Mouse (Mus musculus): ENCODE data around the gene Fam241b.

Gene Fam241b

GRCm38 (mm10) chr10:62070636-62071035 is 73.1 kb downstream of the Fam241b start:
- DNase-seq (ENCODE audit: low spot score) = no peak

DNA sequence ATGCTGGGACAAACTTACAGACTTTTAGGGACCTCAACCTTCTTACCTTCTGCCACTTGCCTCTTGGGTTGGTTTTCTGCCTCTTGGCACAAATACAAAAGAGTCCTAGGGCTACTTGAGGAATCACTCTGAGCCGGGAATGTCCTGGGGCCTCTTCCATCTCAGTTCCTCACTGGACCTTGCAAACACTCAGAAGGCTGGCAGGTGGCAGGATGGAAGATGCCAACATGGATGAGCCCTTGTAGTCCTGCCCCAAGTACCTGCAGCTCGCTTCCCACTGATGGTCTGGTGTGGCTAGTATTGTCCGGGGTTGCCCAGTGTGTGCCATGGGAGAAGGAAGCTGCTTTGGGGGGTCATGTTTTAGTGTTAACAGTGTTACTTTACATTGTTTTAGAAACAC is 73.8 kb downstream of the Fam241b start:
- DNase-seq (ENCODE audit: low spot score) = no peak

GRCm38 (mm10) chr10:62069398-62069797 is 74.3 kb downstream of the Fam241b start:
- no peak for DNase-seq (ENCODE audit: low spot score)

DNA sequence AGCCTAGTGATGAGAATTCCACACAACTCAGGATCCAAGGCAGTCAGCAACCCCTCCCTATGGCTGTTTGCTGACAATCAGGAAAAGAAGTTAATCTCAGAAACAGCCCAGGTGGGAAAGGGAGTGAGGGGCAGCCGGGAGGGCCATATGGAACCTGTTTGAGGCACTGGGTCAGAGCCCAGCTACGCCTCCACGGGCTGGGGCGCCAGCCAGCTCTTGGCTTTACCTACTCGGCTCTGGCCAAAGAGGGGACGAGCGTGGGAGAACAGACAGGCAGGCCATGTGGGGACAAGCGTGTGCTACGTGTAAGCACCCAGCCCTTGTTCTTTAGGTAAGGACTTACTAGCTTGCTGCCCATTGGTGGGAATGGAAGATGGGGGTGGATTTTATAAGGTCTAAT is 75.2 kb downstream of the Fam241b start:
- peak; percentile 18 for DNase-seq (ENCODE audit: low spot score)

DNA sequence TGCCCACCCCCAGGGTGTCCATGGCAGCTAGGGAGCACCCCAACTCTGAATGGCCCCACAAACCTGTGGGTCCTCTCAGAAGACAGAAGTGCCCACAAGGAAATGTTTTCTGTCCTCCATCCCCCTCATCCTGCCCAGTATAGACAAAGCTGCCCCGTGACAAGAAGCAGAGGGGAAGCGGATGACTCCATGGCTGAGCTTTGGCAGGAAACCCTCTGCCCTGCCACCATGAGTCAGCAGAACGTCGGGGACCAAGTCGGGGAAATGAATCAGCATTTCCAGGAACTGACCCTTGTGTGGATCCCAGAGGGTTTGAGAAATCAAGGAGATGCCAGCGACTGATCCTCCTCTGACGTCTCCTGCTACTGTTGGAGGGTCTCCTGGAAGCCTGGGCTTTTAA is 77.5 kb downstream of the Fam241b start:
- DNase-seq (ENCODE audit: low spot score) = no peak

DNA sequence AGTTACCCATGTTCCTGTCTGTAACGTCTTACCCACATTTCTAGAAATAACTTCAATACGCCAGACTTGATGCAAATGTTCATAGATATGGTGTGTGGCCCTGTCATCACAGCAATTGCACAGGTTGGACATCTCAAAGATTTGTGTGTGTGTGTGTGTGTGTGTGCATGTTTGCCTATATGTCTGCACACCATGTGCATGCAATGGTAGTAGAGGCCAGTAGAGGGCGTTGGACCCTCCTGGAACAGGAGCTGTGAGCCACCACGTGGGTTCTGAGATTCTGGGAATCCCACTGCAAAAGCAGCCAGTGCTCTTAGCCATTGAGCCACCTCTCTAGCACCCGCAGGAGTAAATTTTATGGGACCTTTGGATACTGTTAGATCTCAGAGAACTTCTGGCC is 80.9 kb downstream of the Fam241b start:
- DNase-seq (ENCODE audit: low spot score) = no peak

GRCm38 (mm10) chr10:62060969-62061678 is 82.6 kb downstream of the Fam241b start:
- no peak for DNase-seq (ENCODE audit: low spot score)

DNA sequence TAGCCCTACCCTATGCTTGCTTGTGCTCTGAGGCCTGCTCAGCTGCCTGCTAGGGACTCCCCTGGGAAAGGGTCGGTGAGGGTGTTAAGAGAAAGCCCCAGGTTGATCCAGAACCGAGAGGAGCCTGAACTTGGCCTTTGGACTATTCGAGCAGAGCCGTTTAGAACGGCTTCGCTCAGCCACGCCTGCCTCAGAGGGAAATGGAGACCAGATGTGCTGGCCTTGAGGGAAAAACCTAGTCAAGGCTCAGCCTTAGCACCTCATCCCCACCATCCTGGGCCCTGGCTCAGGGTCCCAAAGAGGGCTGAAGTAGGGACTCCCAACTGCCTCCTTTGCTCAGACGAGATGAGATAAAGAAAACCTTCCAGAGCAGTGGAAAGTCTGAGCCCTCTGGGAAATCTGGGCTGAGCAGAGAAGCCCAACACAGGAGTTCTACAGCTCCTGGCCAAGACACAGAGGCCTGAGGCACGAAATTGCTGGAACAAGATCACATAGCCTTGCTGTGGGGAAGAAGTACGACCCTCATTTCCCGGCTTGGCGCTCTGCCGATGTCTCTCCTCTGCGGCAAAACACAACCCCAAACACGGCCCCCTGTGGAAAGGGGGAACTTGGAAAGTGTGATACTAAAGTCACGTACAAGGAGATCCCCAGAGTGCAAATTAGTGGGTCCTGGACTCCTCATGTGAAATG is 83.4 kb downstream of the Fam241b start:
- DNase-seq (ENCODE audit: low spot score) = peak; percentile 19

DNA sequence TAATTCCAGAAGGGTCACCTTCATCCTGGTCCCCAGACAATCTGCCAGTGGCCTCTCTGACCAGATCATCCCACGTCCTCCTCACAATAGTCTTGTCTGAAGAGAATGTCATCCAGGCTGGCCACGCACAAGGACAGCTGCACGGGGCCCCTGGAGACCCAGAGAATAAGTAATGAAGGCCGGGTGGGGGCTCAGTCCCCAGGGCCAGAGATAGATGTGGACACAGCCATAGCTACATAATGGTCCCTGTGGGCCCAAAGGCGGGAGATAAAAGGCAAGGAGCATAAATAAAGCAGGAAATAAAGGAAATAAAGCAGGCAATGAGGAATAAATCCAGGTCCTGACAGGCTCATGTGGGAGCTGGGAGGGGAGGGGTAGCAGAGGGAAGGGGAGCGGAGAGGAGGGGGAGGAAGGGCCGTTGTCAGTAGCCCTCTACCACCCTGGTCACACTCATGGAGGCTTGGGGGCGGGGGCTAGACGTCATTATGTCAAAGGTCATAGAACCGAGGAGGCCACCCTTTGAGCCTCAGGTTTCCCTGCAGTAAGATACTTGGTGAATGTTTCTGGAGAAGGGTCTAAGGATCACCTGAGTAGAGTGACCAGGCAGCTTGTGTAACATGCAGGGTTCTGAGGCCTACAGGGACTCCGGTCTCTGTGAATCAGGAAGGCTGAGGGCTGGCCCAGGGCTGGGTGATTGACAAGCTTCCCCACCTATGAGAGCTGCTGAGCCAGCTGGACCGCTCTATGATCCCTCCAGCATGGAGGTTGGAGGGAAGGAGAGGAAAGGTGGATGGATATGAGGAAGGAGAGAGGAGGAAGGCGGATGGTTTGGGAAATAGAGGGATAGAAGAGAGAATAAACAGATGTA is 85.0 kb downstream of the Fam241b start:
- DNase-seq (ENCODE audit: low spot score) = no peak
